Mouse (Mus musculus) bone marrow, adult 2 months (tissue): ENCODE results near the gene March11.

Source experiments
- CTCF ChIP-seq: fragments of 200-500 bp; IDR thresholded peaks from 2 replicates; pipeline ENCODE4 v1.5.1; 2011; ENCODE audit warnings: low read length, control low read depth; ENCODE audit not compliant: control insufficient read depth, insufficient read depth
- POLR2A ChIP-seq: fragments of 200-500 bp; IDR thresholded peaks from 2 replicates; pipeline ENCODE4 v1.6.1; 2011; ENCODE audit warnings: low read depth, mild to moderate bottlenecking, control low read depth, low read length, borderline replicate concordance; ENCODE audit not compliant: control insufficient read depth

GRCm38 (mm10) chr15:26292811-26293210 is 16.0 kb upstream of the March11 start:
- TF ChIP-seq POLR2A (no peak), CTCF (no peak)
